Mouse (Mus musculus): Measurements from ENCODE around the gene Ccdc14.

- TF ChIP-seq CTCF (IDR thresholded peaks at IDR 0.05; ENCODE audit: borderline replicate concordance, insufficient read depth, low read depth, low read length) (no peak), POLR2A (IDR thresholded peaks at IDR 0.05; ENCODE audit: borderline replicate concordance, insufficient read depth, low read length) (no peak)
Observed at GRCm38 (mm10) chr16:34766193-34766592, 75.8 kb downstream of the Ccdc14 start.
